Mouse (Mus musculus) layer of hippocampus, adult 9-11 months (tissue): ENCODE data around the gene Nell1.
A peak's percentile ranks its signal among the peaks of the same experiment; 100 is the strongest.

Experiments
- DNase-seq: peaks from one replicate; pipeline ENCODE4 v3.0.0; 2022

Gene Nell1

DNA sequence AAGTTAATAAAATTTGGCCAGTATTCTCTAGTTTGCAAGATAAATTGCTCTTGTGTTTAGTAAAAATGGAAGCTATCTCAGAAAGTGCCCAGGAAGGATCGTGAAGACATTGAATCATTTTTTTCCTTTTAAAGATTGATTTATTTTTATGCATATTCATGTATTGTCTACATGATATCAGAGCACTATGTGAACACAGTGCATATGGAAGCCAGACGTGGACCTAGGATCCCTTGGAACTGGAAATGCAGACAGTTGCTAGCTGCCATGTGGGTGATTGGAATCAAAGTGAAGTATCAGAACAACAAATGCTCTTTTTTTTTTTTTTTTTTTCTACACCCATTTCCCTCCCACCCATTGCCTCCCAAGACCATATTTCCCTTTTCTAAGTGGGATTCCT is 79.0 kb downstream of the Nell1 start:
- peak; percentile 19 for DNase-seq

DNA sequence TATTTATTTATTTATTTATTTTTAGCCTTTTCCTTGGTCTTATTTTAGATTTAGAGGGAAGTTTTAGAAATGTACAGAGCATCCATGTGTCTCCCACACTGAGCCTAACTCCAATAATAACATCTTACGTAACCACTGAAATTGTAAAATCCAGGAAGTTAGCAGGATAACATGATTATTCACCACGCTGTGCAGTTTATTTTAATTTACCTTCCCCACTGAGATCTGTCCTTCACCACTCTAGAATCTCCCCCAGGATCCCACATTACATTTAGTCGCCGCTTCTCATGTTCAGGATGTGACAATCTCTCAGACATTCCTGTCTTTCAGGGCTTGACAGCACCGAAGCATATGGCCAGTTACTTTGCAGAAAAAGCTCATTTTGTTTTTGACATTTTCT is 119.8 kb downstream of the Nell1 start:
- DNase-seq, result peak; percentile 8

DNA sequence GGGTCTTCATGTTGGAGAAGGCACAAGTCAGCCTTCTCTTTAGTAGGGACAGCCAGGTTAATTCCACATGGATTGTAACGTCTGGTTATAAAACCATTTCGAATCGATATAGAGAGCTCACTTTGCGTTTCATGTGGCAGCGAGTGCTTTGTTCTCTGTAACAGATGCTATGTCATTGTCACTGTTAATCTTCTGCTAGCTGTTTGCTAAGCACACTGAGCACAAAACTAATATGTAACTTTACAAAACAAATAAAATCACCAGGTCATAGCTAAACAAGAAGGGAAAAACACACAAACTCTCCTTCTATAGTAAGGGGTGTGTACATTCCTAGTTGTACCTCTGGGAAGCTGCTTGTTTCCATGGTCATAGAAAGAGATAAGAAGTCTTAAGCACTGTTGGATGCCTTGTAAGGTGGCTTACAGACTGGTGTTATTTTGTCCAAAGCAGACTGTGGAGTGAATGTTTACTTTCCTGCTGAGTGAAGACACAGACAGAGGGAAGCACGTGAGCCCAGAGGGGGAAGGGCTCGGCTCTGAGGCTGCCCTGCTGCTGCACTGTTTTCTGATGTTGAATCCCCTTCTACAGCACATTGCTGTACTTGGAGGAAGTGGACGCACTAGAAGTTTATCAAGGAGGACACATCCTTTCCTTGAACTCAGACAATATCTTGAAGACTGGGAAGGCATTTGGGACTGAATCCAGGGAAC is 131.1 kb downstream of the Nell1 start:
- no peak for DNase-seq

DNA sequence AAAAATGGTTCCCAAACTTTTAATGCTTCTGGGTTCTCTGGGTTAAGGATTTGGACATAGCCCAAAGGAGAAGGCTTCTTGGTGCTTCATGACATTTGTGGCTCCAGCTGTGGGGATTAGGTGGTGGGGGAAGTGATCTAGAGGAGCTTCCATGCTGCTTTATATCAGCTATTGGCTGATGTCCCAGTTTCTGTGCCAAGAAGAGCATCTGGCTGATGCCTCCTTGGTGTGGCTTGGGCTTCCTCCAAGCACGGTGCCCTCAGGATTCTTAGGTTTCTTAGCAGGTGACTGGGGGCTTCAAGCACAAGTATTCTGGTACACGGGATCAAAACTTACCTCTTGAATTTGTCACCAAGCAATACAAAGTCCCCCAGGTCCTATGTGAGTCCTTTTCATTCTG is 132.6 kb downstream of the Nell1 start:
- DNase-seq, result no peak

DNA sequence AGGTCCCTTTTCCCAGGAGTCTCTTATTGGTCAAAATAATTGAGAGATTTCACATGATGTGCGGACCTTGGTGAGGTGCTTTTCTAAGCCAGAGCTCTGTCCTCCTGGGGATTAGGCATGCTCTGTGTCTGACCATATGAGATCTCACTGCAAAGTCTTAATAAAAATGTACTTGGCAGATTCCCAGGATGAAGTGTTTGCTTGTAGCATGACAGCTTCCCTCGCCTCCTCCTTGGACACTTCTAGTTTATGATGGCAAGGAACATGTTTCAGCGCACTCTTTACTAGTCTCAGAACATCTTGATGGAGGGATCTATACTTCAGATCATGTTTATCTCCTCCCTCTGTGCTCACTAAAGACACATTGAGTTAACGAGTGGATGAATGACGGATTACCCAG is 143.7 kb downstream of the Nell1 start:
- no peak for DNase-seq

DNA sequence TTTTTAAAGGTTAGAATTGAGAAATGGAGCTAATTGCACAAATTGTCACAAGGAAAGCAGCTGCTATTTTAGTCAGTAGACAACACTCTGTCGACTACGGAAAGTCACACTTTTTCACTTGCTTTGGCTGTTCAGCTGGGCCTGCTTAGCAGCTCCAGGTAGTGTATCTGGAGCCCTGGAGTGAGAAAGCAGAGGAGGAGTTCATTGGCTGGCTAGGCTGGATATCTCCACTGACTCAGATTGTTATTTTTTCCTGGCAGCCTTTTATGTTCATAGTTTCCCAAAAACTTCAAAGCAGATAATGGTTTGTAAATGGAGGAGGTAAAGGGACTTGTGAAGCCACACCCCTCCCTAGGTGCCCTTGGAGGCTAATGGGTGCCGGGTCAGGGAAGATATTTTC is 163.0 kb downstream of the Nell1 start:
- DNase-seq, result peak; percentile 32

DNA sequence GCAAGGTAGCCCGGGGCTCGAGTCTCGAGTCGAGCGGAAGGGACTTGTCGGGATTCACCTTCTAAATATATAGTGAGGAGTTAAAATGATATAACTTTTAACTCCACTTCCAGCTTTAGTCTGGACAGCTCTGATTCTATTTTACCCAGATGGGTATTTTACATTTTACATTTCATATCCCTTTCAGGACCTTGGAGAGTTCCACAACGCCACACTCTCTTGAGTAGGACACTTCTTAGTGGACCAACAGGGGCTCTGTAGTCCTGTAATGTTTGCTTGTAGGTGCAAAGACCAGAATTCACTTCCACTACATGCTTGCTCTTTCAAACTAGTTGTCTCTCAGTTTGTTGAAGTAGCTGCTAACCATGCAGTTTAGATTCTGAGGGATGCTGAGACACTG is 174.7 kb downstream of the Nell1 start:
- no peak for DNase-seq

DNA sequence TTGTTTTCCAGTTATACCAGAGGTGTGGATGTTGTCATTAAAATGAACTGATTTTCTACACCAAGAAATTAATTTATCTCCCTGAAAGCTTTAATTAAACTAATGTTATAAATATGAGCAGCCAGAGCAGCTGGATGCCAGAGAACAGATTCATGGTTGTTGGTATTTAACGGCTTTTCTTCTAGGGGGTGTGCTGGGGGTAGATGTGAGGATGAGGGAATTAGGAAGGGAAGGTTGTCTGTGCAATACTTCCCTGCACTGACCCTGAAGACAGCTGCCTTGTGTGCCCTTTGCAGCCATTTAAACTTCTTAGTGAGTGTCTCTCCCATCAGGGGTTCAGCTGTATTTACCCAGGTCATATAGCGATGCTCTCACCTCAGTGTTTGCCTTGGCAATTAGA is 176.2 kb downstream of the Nell1 start:
- no peak for DNase-seq

DNA sequence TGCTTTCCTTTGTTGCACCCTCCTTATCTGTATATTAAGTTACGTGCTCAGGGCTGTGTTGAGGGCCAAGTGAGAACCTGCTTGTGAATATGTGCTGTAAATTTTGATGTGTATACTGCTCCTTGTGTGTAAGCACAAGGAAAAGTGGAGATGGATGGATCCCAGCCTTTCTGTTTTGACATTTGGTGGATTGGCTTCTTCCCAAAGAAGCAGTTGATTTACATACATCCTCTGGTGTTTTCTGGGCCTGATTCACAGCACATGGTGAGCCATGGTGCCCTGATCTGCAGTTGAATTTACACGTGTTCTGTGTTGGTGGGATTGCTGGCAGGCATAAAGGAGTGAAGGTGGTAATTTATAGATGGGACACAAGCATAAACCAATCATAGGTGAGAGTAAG is 179.0 kb downstream of the Nell1 start:
- peak; percentile 29 for DNase-seq

DNA sequence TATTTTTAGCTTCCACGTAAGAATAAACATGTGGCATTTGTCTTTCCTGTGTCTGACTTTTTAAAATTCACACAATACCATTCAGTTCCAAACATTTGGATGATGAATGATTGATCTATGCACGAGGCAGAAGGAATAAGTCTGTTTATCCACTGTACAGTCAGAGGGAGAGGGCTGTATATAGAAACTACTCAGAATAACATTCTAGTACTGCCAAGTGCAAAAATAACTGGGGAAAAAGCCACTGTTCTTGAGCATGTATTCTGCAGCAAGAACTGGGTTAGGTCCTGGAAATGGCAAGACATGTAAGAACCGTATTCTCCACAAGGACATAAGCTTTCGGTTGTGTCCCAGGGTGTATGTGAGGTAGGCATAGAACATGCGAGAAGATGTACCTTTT is 187.9 kb downstream of the Nell1 start:
- peak; percentile 3 for DNase-seq

DNA sequence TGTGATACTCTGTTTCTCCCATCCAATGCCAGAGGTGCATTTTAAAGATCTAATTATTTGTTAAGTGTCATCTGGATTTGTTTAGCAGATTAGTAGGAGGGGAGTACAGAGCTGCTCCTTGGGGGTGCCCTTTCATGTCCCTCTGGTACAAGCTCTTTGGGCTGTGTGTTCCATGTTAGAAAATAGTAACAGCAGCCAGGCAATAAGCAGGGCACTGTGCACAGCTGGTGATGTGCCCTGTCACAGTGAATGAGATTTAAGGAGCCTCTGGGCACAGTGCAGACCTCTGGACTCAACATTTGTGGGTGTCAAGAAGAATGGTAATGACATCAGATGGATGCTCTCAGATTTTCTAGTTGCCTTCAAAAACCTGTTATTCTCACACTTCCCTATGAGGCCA is 194.1 kb downstream of the Nell1 start:
- DNase-seq, result no peak

DNA sequence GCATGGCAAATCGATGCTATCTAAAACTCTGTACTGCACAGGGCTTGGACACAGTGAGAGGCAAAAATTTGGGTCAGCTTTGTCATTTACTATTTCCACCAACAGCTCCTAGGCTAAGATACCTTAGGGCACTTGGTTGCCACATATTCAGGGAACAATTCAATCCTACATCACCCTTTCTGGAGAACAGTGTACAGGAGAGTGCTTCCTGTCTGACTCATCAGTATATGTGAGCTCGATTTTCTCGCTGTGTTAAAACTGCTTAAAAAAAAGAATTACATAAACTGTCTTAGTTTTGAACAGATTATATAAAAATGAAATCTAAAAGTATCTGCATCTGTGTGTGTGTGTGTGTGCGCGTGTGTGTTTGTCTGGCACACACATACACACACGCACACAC is 211.6 kb downstream of the Nell1 start:
- no peak for DNase-seq

DNA sequence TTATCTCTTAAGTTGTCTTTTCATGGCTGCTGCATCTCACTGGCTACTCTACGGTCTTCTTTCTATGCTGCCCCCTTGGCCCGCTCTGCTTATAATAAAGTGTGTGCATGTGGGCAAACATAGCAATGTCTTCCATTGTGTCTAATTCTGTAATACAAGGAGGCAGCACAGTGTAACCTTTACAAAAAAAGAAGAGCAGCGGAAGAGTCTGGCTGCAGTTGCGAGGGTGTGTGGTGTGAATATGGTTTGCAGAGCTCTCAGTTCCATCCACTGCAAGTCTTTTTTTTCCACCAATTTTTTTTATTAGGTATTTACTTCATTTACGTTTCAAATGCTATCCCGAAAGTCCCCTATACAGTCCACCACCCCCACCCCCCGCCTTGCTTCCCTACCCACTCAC is 219.3 kb downstream of the Nell1 start:
- DNase-seq, result no peak

DNA sequence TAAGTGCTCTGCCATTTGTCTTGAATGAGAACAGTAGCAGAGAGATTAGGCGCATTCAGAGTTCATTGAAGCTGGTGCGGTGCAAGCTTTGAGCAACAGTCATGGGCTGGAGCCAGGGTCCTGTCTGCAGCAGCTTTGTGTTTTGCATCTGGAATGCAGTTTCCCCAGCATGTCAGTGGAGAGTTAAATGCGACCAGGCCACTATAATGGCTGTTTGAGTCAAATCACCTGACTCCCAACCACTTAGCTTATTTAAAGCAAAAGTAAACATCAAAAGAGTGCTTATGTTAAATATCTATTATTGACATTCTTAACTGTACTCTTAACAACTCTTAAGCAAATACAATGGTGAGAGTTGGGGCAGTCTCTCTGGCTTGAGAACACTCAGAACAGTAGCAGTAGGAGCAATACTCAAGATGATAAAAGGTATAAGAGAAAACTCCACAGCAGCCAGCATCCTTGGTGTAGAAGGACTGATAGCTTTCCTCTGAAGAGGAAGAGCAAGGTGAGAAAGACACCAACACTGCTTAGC is 220.5 kb downstream of the Nell1 start:
- DNase-seq, result no peak

DNA sequence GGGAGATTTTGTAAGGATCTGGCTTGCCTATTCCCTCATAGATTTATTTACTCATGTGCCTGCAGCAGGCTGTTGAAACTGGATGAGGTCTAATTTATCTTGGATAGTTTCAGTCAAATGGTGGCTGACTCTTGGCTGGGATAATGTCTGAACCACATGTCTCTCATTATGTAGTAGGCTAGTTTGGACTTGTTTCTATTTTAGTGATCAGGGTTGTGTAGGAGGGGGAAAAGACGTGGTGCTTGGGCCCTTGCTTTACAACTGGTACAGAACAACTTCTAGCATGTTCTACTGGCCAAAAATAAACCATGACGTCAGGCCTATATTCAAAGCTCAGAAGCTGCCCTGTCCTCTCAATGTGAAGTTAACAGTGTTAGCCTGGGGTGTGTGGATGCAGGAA is 230.6 kb downstream of the Nell1 start:
- DNase-seq, result peak; percentile 51

DNA sequence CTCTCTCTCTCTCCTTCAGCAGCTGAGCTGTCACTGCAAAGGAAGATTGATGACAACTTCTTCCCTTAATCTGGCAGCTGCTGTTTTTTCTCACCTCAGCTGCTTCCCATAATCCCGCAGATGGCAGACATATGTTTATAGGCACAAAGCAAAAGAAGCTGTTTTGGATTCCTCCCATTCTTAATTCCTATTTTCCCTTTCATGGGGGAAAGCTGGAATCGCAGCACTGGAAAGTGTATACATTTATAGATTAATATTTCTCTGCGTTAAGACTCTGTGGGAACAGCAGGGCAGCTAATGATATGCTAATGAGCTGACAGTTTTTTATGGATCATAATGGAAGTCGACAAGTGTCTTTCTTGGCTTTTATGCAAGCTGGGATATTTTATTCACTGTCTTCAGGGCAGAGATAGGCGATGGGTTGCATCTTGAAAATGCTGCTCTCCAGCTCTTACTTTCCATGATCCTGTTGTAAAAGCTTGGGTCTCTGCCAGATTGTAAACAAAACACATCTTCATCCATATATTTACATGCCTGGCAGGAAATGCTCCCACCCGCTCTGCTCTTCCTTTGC is 236.1 kb downstream of the Nell1 start:
- peak; percentile 41 for DNase-seq

DNA sequence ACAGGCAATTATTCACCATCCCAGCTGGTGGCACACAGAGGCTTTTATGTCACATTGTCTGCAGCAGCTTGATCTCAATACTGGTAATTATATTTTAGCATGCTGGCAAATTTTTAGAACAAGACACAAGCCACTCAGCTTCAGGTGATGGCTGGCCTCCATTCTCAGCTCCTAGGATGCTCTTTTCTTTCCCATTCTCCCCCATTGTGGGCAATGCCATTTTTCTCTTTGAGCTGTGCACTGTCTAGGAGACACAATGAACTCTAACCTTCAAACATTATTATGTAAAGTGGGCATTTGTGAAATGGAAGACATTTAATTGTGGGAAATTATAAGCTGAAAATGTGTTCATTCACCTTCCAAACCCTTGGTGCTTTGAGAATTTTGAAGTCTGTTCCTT is 247.2 kb downstream of the Nell1 start:
- no peak for DNase-seq

DNA sequence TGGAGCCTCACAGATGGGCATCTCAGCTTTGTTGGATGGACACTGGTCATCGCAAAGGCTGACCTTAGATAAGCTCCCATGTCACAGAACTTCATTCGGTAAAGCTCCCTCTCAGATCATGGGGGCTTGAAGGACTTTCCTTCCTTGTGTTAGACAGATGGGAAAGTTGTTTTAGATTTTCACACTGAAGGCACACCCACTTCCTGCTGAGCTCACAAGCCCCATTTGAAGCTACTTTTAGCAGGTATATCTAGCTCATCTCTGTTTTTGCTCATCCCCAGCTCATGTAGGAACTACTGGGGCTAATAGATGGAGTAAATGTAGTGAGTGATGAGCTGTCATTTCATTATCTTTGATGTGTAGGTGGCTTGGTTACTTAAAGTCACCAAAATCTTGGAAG is 252.0 kb downstream of the Nell1 start:
- DNase-seq, result no peak

DNA sequence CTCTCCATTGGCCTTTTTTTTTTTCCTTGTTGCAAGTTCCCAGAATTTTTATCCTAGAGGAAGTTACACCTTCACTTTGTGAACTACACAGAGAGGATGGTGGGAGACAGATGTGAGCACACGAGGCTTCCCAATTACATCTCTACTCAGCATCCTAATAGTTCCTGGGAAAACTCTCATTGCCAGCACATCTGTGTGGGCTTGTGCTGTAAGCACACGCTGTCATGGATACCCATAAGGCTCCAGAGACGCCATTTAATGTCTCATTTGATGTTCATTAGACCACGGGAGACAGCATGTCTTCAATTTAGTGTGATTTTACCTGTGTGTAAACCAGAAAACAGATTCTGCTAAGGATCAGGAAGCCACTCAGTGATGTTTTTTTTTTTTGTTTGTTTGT is 253.6 kb downstream of the Nell1 start:
- no peak for DNase-seq

DNA sequence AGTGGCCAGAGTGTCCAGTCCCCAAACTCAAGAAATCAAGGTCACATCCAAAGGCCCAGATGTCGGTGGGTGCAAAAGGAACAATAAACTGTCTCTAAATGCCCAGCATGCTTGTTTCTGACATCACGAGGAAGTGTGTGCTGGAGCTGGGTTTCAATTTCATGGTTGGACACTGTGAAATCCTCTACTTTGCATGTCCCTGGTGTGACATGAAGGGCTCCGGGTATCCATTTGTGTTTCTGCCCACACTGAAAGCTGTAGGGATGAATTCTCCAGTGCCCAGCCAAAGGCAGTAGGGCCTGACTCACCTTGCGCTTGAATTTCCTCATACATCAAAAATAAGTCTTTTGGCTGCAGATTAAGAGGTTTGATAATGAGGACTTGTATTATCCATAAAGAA is 266.5 kb downstream of the Nell1 start:
- DNase-seq, result no peak

DNA sequence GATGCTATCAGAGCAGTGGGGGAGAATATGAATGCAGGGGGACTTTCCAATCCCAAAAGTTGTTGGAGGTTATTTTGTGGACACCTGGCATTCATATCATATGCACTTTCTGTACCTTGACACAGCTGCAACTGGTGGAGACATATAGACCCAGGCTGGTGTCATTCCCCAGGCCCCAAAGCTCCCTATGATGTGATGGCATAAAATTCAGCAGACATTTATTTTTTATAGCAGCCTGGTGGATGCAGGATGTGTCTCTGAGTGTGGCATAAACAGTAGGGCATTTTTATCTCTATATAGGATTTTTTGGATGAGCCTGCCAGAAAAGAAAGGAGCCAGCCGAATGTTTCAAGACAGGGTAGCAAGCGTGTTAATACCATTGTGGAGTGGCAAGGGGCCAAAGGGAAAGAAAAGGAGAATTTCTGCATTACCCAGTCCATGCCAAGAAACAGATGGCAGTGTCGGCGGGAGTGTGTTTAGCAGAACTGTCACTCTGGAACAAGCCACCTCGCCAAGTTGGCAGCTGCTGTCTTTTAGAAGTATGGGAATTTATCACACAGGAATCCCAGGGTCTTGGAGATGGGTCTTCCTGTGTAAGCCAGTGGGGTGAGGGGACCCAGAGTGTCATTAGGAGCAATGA is 267.1 kb downstream of the Nell1 start:
- peak; percentile 91 for DNase-seq

DNA sequence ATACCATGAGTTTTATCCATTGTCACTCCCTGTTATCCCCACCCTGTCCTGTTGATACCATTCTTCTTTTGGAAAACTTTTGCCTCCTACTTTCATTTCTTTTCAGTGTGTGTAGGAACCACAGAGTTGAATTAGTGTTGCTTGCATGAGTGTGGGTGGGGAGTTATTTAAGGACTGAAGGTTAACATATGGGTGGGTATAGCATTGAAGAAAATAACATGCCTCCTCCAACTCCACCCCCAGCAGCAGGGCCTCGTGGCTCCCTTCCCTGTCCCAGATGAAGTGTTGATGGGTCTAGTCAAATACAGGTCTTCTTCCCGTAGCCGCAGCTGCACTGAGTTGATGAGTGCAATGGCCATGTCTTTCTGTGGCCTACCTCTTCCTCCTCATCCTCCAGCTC is 278.5 kb downstream of the Nell1 start:
- DNase-seq, result no peak

DNA sequence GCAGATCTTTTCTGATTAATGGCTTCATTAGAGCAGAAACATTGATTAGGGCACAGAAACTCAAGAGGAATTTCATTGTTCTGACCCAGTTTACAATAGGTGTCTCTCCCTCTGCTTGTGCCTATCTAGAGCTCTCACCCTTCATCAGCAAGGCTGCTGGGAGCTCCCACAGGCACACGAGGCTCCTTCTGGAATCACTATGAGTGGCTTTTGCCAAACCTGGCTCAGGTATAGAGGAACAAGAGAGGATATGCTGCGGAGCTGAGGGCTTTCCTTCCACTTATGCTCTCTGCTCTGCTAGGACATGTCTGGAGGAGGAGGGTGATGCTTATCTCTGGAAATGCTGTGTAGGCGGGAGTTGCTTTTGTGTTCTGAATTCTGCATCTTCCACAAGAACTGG is 285.4 kb downstream of the Nell1 start:
- DNase-seq, result no peak

DNA sequence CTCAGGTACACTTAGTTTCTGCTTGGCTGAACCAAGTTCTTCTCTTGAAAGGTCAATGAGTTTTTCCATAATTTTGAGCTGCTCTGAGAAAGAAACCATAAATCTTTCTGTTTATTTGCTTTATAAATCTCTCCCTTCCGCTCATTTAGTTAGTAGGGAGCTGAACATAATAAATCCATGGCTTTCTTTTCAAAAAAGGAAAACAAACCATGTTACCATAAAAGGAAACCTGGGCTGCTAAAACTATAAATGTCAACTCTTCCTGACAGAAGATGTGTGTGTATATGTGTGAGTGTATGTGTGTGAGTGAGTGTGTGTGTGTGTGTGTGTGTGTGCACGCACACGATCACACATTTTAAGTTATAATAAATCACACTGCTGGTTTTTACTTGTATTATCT is 320.8 kb downstream of the Nell1 start:
- no peak for DNase-seq

DNA sequence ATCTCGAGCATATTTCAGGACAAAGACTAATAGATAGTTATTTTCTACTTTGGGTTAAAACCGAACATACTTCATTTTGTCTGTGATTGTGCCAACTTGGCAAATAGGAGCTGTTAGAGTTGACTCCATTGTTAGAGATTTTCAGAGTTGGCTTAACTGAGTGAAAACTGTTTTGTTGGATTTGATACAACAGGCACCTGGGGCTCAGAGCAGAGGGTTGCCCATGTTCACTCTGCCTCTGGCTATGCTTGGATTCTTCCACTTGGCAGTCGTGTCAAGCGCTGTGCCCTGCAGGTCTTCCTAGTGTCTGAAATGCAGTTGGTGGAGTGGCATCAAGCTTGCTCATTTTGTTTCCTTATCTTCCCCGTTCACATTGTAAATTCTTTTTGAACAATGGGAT is 363.6 kb downstream of the Nell1 start:
- DNase-seq, result no peak
